Mouse (Mus musculus) neutrophil, adult 5-6 weeks (primary cell): ENCODE results near the gene Dpp6. TPM values are rescaled to one million over a fixed set of nuclear protein-coding genes. Genes with fewer than 3 reads are reported as not detected.
A peak's percentile ranks its signal among the peaks of the same experiment; 100 is the strongest.

Experiments used
- ATAC-seq: fragments of 151-379, 151-347 bp; 2 replicates; pipeline ENCODE4 v1.8.0; 2017; ENCODE audit warnings: mild to moderate bottlenecking, moderate TSS enrichment; ENCODE audit not compliant: insufficient number of reproducible peaks, poor library complexity, low FRiP score, severe bottlenecking; ENCODE audit errors: extremely low read depth
- total RNA-seq: library from RNA; stranded (forward); fragments of 200-1000 nt; gene quantifications from 2 replicates; pipeline ENCODE4 v1.2.3, GENCODE M21; 2017

Dpp6 gene
- total RNA-seq, 1 experiment from 2014 or later: not detected

- ATAC-seq: no peak
Measured at GRCm38 (mm10) chr5:27251361-27251760, 434.4 kb downstream of the Dpp6 start.

DNA sequence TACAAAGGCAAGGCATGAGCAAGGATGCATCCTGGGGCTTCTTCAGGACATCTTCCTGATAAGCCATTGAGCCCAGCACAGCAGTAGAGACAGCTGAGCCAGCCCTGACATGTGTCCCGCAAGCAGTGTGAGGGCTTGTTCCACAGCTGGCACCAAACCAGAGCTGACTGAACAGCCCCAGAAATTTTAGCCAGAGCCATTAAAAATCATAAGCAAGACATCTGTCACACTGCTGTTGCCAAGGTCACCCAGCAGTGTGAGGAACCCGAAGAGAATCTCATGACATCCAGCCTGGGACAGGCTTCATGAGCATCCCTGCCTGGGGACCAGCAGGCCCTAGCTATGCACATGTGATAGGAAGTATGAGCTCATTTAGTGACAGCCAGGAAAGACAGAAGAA lies 438.2 kb downstream of the Dpp6 start:
- no peak for ATAC-seq

DNA sequence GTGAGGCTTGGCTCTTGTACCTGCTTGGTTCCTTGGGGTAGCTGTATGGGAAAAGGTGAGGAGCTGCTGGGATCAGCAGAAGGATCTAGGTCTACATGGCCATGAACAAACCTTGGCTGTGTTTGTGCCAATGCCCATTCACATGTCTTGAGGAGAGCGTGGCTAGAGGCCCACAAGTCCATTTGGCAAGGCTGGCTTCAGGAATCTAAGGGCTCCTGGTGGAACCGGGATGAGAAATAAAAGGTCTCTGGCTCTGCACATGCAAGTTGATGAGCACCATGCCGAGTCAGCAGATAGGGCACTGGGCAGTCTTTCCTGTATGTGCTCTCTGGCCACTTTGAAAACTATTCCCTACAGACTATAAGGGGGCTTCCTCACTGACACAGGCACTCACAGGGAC lies 441.6 kb downstream of the Dpp6 start:
- ATAC-seq: no peak

DNA sequence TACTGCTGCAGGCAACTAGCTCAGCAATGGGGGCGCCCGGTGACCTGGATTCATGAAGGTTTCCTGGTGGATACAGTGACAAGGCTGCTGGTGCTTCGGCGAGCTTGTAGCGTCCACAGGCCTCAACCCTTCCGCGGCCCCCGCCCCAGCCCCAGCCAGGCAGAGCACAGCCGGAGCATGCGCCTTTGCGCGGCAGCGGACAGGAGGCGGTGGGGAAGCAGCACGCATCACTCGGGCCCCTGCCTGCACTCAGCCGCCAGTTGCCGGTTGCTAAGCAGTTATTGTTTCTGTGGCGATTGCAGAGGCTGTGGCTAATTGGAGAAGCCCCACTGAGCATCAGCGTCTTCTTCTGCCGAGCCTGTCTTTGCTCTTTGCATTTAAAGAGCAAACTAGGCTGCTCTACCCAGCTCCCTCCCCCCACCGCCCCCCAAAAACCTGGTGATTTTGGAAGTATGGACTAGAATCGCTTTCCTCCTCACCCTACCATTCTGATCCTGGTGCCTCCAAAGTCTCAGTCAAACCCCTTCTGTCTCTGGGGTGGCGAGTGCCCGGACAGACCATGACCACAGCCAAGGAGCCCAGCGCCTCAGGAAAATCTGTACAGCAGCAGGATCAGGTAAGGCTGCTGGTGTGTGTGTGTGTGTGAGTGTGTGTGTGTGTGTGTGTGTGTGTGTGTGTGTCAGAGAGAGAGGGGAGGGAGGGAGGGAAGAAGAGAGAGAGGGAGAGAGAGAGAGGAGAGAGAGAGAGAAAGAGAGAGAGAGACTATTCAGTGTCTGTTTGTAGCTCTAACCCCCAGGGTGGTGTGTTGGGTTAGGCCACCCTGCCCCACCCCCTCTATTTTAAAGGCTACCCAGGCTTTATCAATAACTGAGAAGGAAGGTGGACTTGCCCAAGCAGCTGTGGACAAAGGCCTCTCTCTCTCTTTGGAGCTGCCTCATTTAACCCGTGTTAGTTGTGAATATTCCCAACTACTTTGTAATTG lies 445.0 kb downstream of the Dpp6 start:
- no peak for ATAC-seq

GRCm38 (mm10) chr5:27262751-27263150 lies 445.7 kb downstream of the Dpp6 start:
- no peak for ATAC-seq

DNA sequence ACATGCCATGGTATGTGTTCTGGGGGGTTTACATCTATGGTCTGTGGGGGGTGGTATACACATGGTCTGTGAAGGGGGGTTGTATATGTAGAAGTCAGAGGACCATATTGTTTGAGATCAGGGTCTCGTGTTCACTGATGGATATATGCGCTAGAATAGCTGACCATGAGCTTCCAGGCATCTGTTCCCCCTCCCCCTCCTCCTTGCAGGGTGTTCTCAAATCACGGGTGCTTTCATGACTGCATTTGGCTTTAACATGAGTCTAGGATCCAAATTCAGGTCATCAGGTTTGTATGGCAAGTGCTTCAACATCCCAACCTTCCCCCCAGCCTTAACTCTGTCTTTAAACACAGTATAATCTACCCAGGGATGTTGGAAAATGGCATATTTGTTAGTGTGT lies 448.3 kb downstream of the Dpp6 start:
- ATAC-seq: no peak

DNA sequence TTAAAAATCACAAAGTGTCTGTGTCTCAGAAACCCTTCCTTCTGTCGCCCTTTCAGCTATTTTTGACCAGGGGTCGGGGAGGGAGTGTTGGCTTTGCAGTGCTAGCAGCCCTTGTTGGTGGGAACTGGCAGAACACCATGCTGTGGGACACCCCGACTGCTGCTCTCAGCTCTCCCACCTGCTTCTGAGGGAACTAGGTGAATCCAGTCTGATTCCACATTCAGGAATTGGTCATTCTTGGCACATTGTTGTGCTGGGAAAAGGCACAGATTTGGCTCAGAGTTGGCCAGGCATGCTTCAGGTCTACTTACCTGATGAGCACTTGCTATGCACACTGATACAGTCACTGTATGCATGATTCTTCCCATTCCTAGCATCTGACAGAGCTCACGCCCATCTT lies 454.3 kb downstream of the Dpp6 start:
- no peak for ATAC-seq

GRCm38 (mm10) chr5:27274781-27275395 lies 457.9 kb downstream of the Dpp6 start:
- no peak for ATAC-seq

DNA sequence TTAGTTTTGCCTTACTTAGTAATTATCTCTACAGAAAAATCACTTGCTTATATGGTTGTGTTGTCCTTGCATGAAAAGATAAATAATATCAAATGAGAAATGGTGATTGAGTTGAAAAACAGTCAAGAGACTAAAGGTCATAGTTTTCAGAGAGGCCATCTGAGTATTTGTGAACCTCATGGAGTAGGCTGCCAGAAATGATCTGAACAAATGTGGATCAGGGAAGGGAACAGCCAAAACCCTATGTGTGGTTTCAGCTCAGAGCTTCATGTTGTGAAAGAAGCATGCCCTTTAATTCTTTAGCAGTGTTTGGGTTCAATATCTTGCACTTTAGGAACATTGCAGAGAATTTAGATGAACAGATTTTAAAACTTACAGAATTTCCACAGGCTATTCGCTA lies 458.9 kb downstream of the Dpp6 start:
- no peak for ATAC-seq

GRCm38 (mm10) chr5:27278120-27278645 lies 461.2 kb downstream of the Dpp6 start:
- no peak for ATAC-seq

- no peak for ATAC-seq
Measured at GRCm38 (mm10) chr5:27286876-27287275, 469.9 kb downstream of the Dpp6 start.

DNA sequence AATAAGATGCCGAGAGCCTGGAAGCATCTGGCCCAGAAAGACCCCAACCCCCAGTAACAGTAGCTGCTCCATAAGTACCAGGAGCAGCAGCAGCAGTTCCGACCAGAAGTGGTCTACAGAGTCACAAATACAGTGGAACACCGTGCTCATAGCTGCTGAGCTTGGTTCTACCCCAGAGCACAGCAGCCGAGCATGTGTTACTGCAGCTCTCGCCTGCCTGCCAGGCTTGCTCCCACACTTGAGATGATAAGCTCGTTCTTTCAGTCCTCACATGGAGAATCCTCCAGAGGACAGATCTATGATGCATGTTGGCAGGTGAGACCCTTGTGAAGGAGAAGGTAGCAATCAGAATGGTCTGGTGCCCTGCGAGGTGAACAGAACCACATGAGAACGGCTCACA lies 474.4 kb downstream of the Dpp6 start:
- ATAC-seq: no peak

DNA sequence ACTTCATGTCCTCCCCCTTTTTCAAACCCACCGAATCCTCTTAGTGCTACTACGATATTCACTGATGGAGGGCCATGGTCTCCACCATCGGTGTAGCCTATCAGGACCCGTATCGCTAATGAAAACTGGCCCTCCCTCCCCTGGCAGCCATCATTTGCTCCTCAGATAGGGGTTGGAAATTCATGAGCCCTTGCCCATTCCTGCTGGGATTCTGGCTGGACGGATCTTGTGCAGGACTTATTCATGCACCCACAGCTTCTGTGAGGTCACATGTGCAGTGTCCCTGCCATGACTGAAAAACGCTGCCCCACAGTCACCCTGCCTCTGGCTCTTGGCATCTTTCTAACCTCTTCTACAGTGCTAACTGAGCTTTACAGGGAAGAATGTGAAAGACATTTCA lies 475.2 kb downstream of the Dpp6 start:
- ATAC-seq: no peak

DNA sequence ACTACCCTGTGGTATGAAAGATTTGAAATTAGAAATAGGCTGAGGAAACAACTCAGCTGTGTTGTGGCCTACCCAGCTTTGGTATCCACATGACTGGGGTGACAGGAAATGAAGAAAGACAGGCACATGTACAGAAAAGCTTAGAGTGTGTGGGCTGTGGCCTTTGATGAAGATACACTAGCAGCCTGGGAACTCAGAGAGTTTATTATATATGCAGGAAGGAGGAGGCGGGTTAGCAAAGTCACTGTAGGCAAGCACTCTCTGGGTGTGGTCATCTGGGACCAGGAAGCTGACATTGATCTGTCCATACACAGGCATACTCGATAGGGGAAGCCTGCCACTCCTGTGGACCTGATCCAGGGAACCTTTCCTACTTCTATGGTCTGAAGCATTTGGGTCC lies 487.1 kb downstream of the Dpp6 start:
- ATAC-seq: peak; percentile 26; the same call in 1 of the 2 replicates

GRCm38 (mm10) chr5:27306497-27307152 lies 489.6 kb downstream of the Dpp6 start:
- no peak for ATAC-seq

GRCm38 (mm10) chr5:27310217-27310616 lies 493.2 kb downstream of the Dpp6 start:
- ATAC-seq: no peak

GRCm38 (mm10) chr5:27316674-27317073 lies 499.7 kb downstream of the Dpp6 start:
- ATAC-seq: no peak

DNA sequence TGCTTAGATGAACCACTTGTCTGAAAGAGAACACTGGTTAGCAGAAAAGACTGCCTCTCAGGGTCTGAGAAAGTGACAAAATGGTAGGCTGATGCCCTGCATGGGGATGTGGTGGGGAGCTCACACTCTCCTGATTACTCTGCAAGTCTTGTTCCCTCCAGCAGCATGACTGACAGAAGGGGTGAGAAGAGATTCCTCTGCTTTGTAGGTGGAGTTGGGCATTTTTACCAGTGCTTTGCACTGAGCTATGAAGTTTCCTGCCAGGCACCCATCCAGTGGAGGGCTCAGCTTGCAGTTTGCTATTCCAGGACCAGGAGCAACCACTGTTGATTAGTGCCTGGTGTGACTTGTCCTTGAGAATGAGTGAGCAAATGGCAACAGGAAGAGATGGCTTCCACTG lies 500.3 kb downstream of the Dpp6 start:
- no peak for ATAC-seq

- ATAC-seq: no peak
Measured at GRCm38 (mm10) chr5:27317832-27318231, 500.8 kb downstream of the Dpp6 start.

DNA sequence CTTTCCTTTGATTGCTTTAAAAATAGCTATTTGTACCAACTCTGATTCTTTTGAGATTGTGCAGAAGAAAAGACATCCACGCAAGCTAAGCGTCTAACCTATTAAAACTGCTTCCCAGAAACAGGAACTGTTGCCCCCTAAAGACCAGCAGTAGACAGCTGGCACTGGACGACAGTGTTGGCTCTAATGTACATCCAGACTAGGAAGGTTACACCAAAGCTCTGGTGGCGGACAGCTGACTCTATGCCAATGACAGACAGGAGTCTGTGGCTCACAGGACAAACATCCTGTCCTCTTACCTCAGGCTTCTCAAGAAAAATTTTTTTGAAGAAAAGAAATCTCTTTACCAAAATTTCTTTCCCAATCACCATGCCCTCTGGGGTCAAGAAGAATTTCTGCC lies 502.7 kb downstream of the Dpp6 start:
- ATAC-seq: no peak
